Mouse (Mus musculus): ENCODE measurements around the gene Fam167b.

GRCm38 (mm10) chr4:129542592-129543141, 35.7 kb downstream of the Fam167b start, which contains the start of gene Hdac1:
- TF ChIP-seq POLR2A (IDR thresholded peaks at IDR 0.05; ENCODE audit: borderline replicate concordance, low read depth, low read length) (no peak; the same call in 1 of the 2 replicates), CTCF (IDR thresholded peaks at IDR 0.05; ENCODE audit: low read depth, low read length) (no peak)

Measured in bone marrow macrophage, adult 2 months (primary cell).